Mouse (Mus musculus) spleen, postnatal 4 days (tissue): ENCODE measurements around the gene Pabpn1l.
A peak's percentile ranks its signal among the peaks of the same experiment; 100 is the strongest.
"Not testable (repeated sequence)": the region's sequence is repeated elsewhere in the genome, so short reads cannot be mapped to it uniquely, and the experiment has no call there.

ENCODE experiments used
- DNase-seq, 2 experiments: peaks; one replicate each; pipeline ENCODE4 v3.0.0; 2022; ENCODE audit warnings: low spot score in 2 of 2

Pabpn1l gene

DNA sequence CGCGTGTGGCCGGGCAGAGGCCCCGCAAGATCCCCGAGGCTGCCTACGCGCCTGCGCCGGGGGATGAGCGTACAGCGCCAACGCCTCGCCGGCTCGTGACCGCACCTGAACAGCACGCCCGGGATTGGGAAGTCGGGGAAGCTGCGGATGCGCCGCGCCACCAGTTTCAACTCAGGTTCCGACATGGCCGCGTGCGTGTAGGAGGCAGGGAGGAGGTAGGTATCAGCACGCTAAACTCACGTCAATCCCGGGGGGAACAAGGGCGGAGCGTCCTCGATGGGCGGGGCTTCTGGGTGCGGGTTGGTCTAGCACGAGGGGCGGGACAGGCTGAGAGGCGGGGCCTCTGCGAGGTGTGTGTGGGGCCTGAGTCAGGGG lies 45.9 kb downstream of the Pabpn1l start, which contains the start of gene Aprt:
Aprt (minus strand) TSS at position 262 of the 375 bp plus-strand sequence.
- DNase-seq, result peak; percentile 95 to 96

DNA sequence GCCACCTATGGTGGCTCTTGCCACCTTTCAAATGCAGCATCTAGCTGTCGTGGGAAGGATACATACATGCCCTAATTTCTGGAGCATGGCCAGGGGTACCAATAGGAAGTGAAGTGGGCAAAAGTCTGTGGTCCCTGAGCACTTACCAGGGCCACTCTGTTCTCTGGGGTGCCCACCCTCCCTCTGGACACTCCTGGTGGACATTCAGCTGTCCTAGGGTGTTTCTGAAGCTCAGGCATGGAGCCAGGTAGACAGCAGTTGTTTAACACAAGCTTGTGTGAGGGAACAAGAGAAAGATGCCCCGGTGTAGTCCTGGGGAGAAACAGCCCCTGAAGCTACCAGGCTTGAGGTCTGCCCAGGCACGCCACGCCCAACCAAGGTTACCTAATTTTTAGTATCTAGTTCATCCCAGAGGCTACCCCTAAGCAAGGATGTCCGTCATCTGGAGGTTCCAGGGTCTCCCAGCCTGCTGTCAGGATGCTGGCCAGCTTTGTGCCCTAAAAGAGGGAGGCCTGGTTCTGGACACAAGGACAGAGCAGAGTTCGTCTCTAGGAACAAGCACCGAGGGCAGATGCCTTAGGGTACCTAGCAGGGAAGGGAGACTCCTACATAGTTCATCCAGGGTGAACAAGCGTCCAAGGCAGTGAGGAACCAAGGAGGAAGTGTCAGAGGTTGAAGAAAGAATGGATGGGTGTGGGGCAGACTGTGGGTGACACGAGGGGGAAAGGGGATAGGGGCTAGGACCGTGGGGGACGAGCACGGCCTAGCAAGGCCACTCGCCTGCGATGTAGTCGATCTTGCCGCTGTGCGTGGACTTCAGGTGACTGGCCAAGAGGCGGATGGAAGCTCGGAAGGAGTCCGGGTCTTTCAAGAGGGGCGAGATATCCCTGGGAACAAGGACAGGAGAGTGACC lies 46.5 kb downstream of the Pabpn1l start:
- no peak for DNase-seq

DNA sequence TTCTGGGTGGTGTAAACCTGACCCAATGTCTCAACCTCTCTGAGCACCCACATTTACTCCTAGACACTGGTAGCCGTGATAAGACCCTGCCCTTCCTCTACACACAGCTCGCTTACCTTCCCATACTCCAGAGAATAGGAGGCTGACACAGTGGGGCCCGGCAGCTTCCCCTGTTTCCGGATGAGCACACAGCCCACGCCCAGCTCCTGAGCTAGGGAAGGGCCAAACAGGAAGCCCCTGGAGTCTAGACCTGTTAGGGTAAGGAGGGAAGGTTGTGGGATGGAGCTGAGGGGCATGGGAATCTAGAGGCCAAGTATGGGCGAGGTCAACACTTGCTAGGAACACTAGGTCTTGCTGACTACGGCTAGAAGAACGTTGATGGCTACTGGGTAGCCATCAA lies 47.3 kb downstream of the Pabpn1l start:
- DNase-seq, result no peak

DNA sequence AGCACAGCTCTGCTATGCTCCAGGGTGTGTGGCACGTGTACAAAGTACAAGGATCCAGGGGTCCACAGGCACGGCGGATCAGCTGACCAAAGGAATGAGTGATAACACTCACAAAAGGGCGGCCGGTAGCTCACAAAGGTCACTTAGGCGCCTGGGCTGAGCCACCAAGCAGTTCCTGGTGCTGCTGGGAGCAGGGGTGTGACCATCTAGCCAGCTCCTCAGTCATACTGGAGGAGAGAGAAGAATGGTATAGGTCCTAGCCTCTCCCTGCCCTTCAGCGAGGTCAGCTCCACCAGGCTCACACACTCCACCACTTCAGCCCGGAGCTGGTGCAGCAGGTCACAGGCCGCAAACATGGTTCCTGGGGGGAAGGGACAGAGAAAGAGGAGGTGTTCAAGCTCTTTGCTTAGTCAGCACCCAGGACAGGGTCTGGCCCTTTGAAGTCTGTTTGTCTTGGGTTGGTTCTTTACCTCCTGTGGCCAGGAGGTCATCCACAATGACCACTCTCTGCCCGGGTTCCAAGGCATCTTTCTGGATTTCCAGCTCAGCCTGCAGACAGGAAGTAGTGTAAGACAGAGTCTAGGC lies 47.8 kb downstream of the Pabpn1l start:
- DNase-seq, result no peak

DNA sequence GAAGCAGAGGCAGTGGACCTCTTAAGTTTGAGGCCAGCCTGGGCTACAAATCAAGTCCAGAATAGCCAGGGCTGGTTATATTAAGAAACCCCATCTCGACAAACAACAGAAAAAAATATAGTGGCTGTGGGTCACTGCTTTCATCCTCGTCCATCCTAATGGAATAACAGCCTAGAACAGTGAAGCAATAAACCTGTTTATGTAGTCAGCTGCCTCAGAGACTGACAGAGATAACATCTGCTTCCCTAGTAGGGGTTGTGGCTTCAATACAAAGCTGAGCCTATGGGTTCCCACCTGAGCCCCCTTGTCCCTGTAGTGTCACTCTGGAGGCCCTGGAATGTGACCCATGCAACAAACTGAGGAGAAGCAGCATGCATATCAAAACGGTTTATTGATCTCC lies 48.3 kb downstream of the Pabpn1l start:
- no peak for DNase-seq

DNA sequence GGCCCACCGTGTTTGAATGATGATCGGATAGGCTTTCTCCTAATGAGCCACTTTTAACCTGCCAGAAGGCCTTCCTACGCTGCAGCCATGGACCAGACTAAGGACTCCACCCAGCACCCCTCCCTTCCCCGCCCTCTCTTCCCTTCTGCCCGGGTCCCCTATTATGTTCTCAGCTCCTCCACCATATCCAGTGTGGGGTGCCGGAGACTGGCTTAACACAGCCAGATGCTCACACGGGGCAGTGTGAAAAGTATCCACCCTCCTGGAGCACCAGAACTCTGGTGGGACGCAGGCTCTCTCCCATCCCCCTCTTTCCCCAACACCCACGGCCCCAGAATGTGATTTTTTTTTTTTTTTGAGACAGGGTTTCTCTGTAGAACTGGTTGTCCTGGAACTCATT lies 49.0 kb downstream of the Pabpn1l start:
- DNase-seq, result no peak

DNA sequence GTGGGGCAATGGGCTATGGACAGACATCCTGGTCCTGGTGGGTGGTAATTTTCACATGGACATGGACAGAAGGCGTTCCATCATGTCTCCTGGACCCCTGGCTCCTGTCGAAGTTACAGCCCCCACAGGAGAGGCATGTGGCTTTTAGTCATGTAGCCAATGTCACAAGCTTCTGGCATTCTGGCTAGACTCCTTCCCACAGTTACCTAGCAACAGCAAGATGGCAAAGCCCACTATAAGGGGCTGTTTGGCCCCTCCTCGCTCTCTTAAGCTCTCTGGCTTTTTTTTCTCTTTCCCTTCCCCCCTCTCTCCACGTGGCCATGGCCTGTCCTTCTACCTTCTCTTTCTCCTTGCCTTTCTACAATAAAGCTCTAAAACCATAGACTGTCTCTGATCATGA lies 49.4 kb downstream of the Pabpn1l start:
- not testable (repeated sequence) for DNase-seq

DNA sequence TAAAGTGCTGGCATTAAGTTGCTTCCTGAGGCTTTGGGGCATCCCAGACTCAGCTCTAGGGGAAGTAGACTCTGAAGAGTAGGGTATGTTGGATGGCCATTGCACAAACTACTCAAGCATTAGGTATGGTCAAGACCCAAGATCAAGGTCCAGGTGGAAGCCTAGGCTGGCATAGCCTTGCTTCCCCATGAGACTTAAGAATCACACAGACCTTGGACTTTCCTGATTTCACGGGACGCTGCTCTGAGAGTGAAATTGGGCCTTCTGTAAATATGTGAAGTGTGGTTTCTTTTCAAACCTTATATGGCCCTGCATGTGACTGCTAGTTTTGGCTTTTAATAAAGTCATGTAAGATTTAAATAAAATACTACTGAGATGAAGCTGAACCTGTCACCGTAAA lies 49.8 kb downstream of the Pabpn1l start:
- DNase-seq, result no peak

DNA sequence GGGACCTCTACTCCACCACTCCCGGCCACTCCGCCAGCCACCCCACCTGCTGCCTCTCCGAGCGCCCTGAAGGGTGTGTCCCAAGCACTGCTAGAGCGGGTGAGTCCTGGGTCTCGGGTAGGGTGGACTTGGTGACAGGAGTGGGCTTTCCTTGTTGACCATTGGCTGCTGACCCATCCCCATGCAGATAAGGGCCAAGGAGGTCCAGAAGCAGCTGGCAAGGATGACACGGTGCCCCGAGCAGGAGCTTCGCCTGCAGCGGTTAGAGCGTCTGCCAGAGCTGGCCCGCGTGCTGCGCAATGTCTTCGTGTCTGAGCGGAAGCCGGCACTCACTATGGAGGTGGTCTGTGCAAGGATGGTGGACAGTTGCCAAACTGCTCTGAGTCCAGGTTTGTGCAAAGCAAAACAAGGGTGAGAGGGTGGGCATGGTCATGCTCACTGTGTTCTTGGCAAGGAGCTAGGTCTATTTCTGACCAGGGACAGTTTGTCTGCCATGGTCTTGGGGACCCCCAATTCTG lies 50.7 kb downstream of the Pabpn1l start:
- no peak for DNase-seq

DNA sequence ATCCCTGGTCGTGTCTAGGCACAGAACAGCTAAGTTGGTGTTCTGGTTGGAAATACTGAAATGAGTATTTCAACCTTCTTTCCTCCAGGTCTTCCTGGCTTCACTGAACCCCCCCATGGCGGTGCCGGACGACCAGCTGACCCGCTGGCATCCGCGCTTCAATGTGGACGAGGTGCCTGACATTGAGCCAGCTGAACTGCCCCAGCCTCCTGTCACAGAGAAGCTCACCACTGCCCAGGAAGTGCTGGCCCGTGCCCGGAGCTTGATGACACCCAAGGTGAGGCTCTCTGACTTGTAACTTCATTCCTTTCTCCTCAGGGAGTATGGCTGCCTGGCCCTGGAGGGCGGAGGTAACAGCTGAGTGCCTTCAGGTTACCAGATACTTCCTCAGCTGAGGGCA lies 51.4 kb downstream of the Pabpn1l start:
- DNase-seq, result no peak

DNA sequence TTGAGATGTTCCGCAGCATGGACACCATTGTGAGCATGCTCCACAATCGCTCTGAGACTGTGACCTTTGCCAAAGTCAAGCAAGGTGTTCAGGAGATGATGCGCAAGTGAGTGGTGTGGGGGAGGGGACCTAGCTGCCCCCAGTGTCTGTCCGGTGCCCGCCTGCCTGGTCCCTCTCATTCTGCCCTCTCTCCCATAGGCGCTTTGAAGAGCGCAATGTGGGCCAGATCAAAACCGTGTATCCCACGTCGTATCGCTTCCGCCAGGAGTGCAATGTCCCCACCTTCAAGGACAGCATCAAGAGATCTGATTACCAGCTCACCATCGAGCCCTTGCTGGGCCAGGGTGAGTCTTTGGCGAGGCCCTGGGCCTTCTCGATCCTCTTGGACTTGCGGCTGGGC lies 52.5 kb downstream of the Pabpn1l start:
- DNase-seq, result no peak
